Comparison of ENCODE assay signal across 12 mouse cellular contexts in genomic region chr11:71224614-71225013, GRCm38 (mm10). TPM values are rescaled to one million over a fixed set of nuclear protein-coding genes. Genes with fewer than 3 reads are reported as not detected.
DNase-seq lines count a peak whose midpoint lies in the region; ATAC-seq and TF ChIP-seq lines count a peak whose summit lies in the region.
"Had no signal": no experiment of that assay in that cellular context is flagged by ENCODE, and none has a peak within 500 bp of the region (broad histone marks: within the 10 kb centered on the region; RNA-seq: fewer than 3 reads in every experiment).

No protein-coding gene starts in this region.

- TF ChIP-seq POLR2A in bone marrow, adult 2 months (IDR thresholded peaks at IDR 0.05; ENCODE audit: borderline replicate concordance, control insufficient read depth, low read depth, low read length): no peak

- ATAC-seq in intestine, postnatal 0 days: no peak
- no peak for ATAC-seq in intestine, embryonic 16.5 days
- ATAC-seq in midbrain, postnatal 0 days (ENCODE audit: low FRiP score): no peak
- ATAC-seq in megakaryocyte progenitor cell, adult 5-6 weeks (replicated peaks; ENCODE audit: poor library complexity): peak; percentile 58; the same call in 1 of the 2 replicates
- no peak for ATAC-seq in forebrain, embryonic 11.5 days (replicated peaks; ENCODE audit: low FRiP score)
- ATAC-seq in midbrain, embryonic 16.5 days: no peak

- no peak overlapping the region for H3K27ac ChIP-seq in intestine, postnatal 0 days (ENCODE audit: low read depth, low read length)
- no peak overlapping the region for H3K27ac ChIP-seq in intestine, embryonic 16.5 days (ENCODE audit: low read length)
- no peak overlapping the region for H3K27ac ChIP-seq in midbrain, postnatal 0 days (ENCODE audit: low read depth, low read length)
- no peak overlapping the region for H3K27ac ChIP-seq in midbrain, embryonic 10.5 days (replicated peaks)
- no peak overlapping the region for H3K27ac ChIP-seq in bone marrow, adult 2 months (ENCODE audit: control insufficient read depth, insufficient read depth, low read depth, low read length, poor library complexity)
- no peak overlapping the region for H3K27ac ChIP-seq in forebrain, embryonic 11.5 days (ENCODE audit: low read depth, low read length)
- H3K27ac ChIP-seq in midbrain, embryonic 16.5 days (ENCODE audit: low read length): no peak overlapping the region
- H3K27ac ChIP-seq: limb, embryonic 13.5 days; midbrain, embryonic 12.5 days; neural tube, embryonic 15.5 days had no signal

- H3K9ac ChIP-seq in intestine, postnatal 0 days (ENCODE audit: low read depth, low read length): no peak overlapping the region
- H3K9ac ChIP-seq in intestine, embryonic 16.5 days (ENCODE audit: low read depth, low read length): no peak overlapping the region
- no peak overlapping the region for H3K9ac ChIP-seq in midbrain, postnatal 0 days (replicated peaks; ENCODE audit: low read length, poor library complexity, severe bottlenecking)
- H3K9ac ChIP-seq in forebrain, embryonic 11.5 days (ENCODE audit: low read length): no peak overlapping the region
- no peak overlapping the region for H3K9ac ChIP-seq in midbrain, embryonic 16.5 days (ENCODE audit: low read depth, low read length)
- H3K9ac ChIP-seq: limb, embryonic 13.5 days; midbrain, embryonic 12.5 days; neural tube, embryonic 15.5 days had no signal

- WGBS in intestine, postnatal 0 days: 76% methylated on average over 2 of the region's 2 CpGs
- WGBS in intestine, embryonic 16.5 days: 70% methylated on average over 2 of the region's 2 CpGs
- 75% methylated on average over 2 of the region's 2 CpGs for WGBS in midbrain, postnatal 0 days
- WGBS in midbrain, embryonic 10.5 days: 68% methylated on average over 2 of the region's 2 CpGs
- WGBS in bone marrow, adult 2 months: 58% methylated on average over 2 of the region's 2 CpGs
- WGBS in forebrain, embryonic 11.5 days: 69% methylated on average over 2 of the region's 2 CpGs
- WGBS in midbrain, embryonic 16.5 days: 69% methylated on average over 2 of the region's 2 CpGs

- H3K36me3 ChIP-seq in intestine, postnatal 0 days (ENCODE audit: control insufficient read depth, insufficient read depth): no peaks in the 10 kb centered on the region
- H3K36me3 ChIP-seq in intestine, embryonic 16.5 days (ENCODE audit: control insufficient read depth, insufficient read depth, low read length): no peaks in the 10 kb centered on the region
- no peaks in the 10 kb centered on the region for H3K36me3 ChIP-seq in midbrain, postnatal 0 days (ENCODE audit: insufficient read depth, low read length)
- no peaks in the 10 kb centered on the region for H3K36me3 ChIP-seq in midbrain, embryonic 10.5 days
- no peaks in the 10 kb centered on the region for H3K36me3 ChIP-seq in forebrain, embryonic 11.5 days (ENCODE audit: control insufficient read depth, insufficient read depth, low read length)
- H3K36me3 ChIP-seq in midbrain, embryonic 16.5 days (ENCODE audit: control insufficient read depth, insufficient read depth, low read length): no peaks in the 10 kb centered on the region
- H3K36me3 ChIP-seq: limb, embryonic 13.5 days; midbrain, embryonic 12.5 days; neural tube, embryonic 15.5 days had no signal

- TF ChIP-seq CTCF in intestine, postnatal 0 days (IDR thresholded peaks at IDR 0.05; ENCODE audit: low read depth): peak; percentile 67
- peak; percentile 34 for TF ChIP-seq CTCF in midbrain, postnatal 0 days (IDR thresholded peaks at IDR 0.05)
- peak; percentile 70 for TF ChIP-seq CTCF in bone marrow, adult 2 months (IDR thresholded peaks at IDR 0.05; ENCODE audit: control insufficient read depth, insufficient read depth, low read length)

- no peaks in the 10 kb centered on the region for H3K27me3 ChIP-seq in intestine, postnatal 0 days (replicated peaks; ENCODE audit: control insufficient read depth, insufficient read depth, low read length)
- H3K27me3 ChIP-seq in intestine, embryonic 16.5 days (replicated peaks; ENCODE audit: control insufficient read depth, insufficient read depth, low read length): no peaks in the 10 kb centered on the region
- no peaks in the 10 kb centered on the region for H3K27me3 ChIP-seq in midbrain, postnatal 0 days (ENCODE audit: insufficient read depth, low read length)
- no peaks in the 10 kb centered on the region for H3K27me3 ChIP-seq in midbrain, embryonic 10.5 days (ENCODE audit: low read depth, poor library complexity, severe bottlenecking)
- H3K27me3 ChIP-seq in forebrain, embryonic 11.5 days (ENCODE audit: control insufficient read depth, insufficient read depth, low read length): no peaks in the 10 kb centered on the region
- no peaks in the 10 kb centered on the region for H3K27me3 ChIP-seq in midbrain, embryonic 16.5 days (ENCODE audit: control insufficient read depth, insufficient read depth, low read depth, low read length)
- H3K27me3 ChIP-seq: limb, embryonic 13.5 days; midbrain, embryonic 12.5 days; neural tube, embryonic 15.5 days had no signal

- no peaks in the 10 kb centered on the region for H3K4me1 ChIP-seq in intestine, postnatal 0 days (replicated peaks; ENCODE audit: control insufficient read depth, insufficient read depth, low read length)
- no peaks in the 10 kb centered on the region for H3K4me1 ChIP-seq in intestine, embryonic 16.5 days (ENCODE audit: control insufficient read depth, insufficient read depth, low read length)
- no peaks in the 10 kb centered on the region for H3K4me1 ChIP-seq in midbrain, postnatal 0 days (ENCODE audit: insufficient read depth, low read length)
- no peaks in the 10 kb centered on the region for H3K4me1 ChIP-seq in midbrain, embryonic 10.5 days
- peaks cover under 1% of the 10 kb centered on the region; the same call in 1 of the 2 replicates for H3K4me1 ChIP-seq in bone marrow, adult 2 months (ENCODE audit: control insufficient read depth, insufficient read depth, low read length)
- H3K4me1 ChIP-seq in forebrain, embryonic 11.5 days (replicated peaks; ENCODE audit: control insufficient read depth, insufficient read depth, low read length): no peaks in the 10 kb centered on the region
- H3K4me1 ChIP-seq in midbrain, embryonic 16.5 days (ENCODE audit: control insufficient read depth, insufficient read depth, low read length): no peaks in the 10 kb centered on the region
- H3K4me1 ChIP-seq: limb, embryonic 13.5 days; midbrain, embryonic 12.5 days; neural tube, embryonic 15.5 days had no signal

- no peak overlapping the region for H3K4me3 ChIP-seq in intestine, postnatal 0 days (ENCODE audit: low read depth, low read length)
- H3K4me3 ChIP-seq in intestine, embryonic 16.5 days (ENCODE audit: low read length): no peak overlapping the region
- no peak overlapping the region for H3K4me3 ChIP-seq in midbrain, postnatal 0 days (ENCODE audit: low read depth, low read length)
- no peak overlapping the region for H3K4me3 ChIP-seq in midbrain, embryonic 10.5 days
- no peak overlapping the region for H3K4me3 ChIP-seq in bone marrow, adult 2 months (replicated peaks; ENCODE audit: control insufficient read depth, low read depth, low read length)
- no peak overlapping the region for H3K4me3 ChIP-seq in forebrain, embryonic 11.5 days (ENCODE audit: low read depth, low read length)
- no peak overlapping the region for H3K4me3 ChIP-seq in midbrain, embryonic 16.5 days (ENCODE audit: low read depth, low read length)
- H3K4me3 ChIP-seq: limb, embryonic 13.5 days; midbrain, embryonic 12.5 days; neural tube, embryonic 15.5 days had no signal

- no peaks in the 10 kb centered on the region for H3K9me3 ChIP-seq in intestine, postnatal 0 days (ENCODE audit: control insufficient read depth)
- H3K9me3 ChIP-seq in intestine, embryonic 16.5 days (ENCODE audit: control insufficient read depth, low read length): no peaks in the 10 kb centered on the region
- no peaks in the 10 kb centered on the region for H3K9me3 ChIP-seq in midbrain, postnatal 0 days (ENCODE audit: low read length)
- H3K9me3 ChIP-seq in midbrain, embryonic 10.5 days (replicated peaks): no peaks in the 10 kb centered on the region
- no peaks in the 10 kb centered on the region for H3K9me3 ChIP-seq in forebrain, embryonic 11.5 days (ENCODE audit: control insufficient read depth, low read length)
- no peaks in the 10 kb centered on the region for H3K9me3 ChIP-seq in midbrain, embryonic 16.5 days (replicated peaks; ENCODE audit: control insufficient read depth, low read length, poor library complexity, severe bottlenecking)
- H3K9me3 ChIP-seq: limb, embryonic 13.5 days; midbrain, embryonic 12.5 days; neural tube, embryonic 15.5 days had no signal

- H3K4me2 ChIP-seq in intestine, postnatal 0 days (replicated peaks; ENCODE audit: low read depth): no peak overlapping the region
- H3K4me2 ChIP-seq in intestine, embryonic 16.5 days (ENCODE audit: low read depth, low read length): no peak overlapping the region
- H3K4me2 ChIP-seq in midbrain, postnatal 0 days (ENCODE audit: low read depth, low read length, poor library complexity, severe bottlenecking): no peak overlapping the region
- no peak overlapping the region for H3K4me2 ChIP-seq in forebrain, embryonic 11.5 days (ENCODE audit: low read depth, low read length, severe bottlenecking)
- H3K4me2 ChIP-seq in midbrain, embryonic 16.5 days (ENCODE audit: low read length): no peak overlapping the region
- H3K4me2 ChIP-seq: limb, embryonic 13.5 days; midbrain, embryonic 12.5 days; neural tube, embryonic 15.5 days had no signal

- no peak for DNase-seq in midbrain, postnatal 0 days (ENCODE audit: low spot score)
- no peak for DNase-seq in midbrain, embryonic 10.5 days (ENCODE audit: low spot score)
- no peak for DNase-seq in forebrain, embryonic 11.5 days (ENCODE audit: low spot score)
- DNase-seq: layer of hippocampus, adult 9-11 months had no signal

RNA-seq across cellular contexts. Expression of gene Nlrp1b, which starts 5.9 kb away (rescaled TPM):
- 0.10 and 0.18 TPM in 2 replicates for polyA plus RNA-seq in intestine, postnatal 0 days (2015; fragmentation: Nextera tagmentation; extraction: Ambion mirVana)
- polyA plus RNA-seq in intestine, embryonic 16.5 days (2015; fragmentation: Nextera tagmentation; extraction: Ambion mirVana): 0.11 and 0.20 TPM in 2 replicates
- not detected in 2 replicates for total RNA-seq in midbrain, postnatal 0 days (2014; rRNA removed)
- not detected in 2 replicates for polyA plus RNA-seq in midbrain, postnatal 0 days (2015; fragmentation: Nextera tagmentation; extraction: Ambion mirVana)
- not detected in 2 replicates for polyA plus RNA-seq in midbrain, embryonic 10.5 days (2016; fragmentation: Nextera tagmentation; extraction: Ambion mirVana)
- 2.6 TPM in 1 of 2 replicates, not detected in the other for polyA plus RNA-seq in bone marrow, adult 2 months (2011; ENCODE audit: insufficient read depth, insufficient read length, low replicate concordance, missing spikeins)
- 0.35 and 0.68 TPM in 2 replicates for total RNA-seq in megakaryocyte progenitor cell, adult 5-6 weeks (2015)
- total RNA-seq in megakaryocyte progenitor cell, adult 5-6 weeks (2017): 0.25 and 0.30 TPM in 2 replicates
- not detected in 2 replicates for polyA plus RNA-seq in forebrain, embryonic 11.5 days (2014; fragmentation: Nextera tagmentation; extraction: Ambion mirVana)
- polyA plus RNA-seq in midbrain, embryonic 16.5 days (2015; fragmentation: Nextera tagmentation; extraction: Ambion mirVana): not detected in 2 replicates
- polyA plus RNA-seq: limb, embryonic 13.5 days; midbrain, embryonic 12.5 days; neural tube, embryonic 15.5 days had no signal
